Mouse (Mus musculus): ENCODE measurements at regions not wholly inside any gene's neighbourhood (a gene's known extent, or its start where the extent isn't known, plus 50 kb on each side); places are given as distances from the start of the nearest gene placed in this dataset.
"Not testable (repeated sequence)": the region's sequence is repeated elsewhere in the genome, so short reads cannot be mapped to it uniquely, and the experiment has no call there.

- no peak for DNase-seq
Measured at GRCm38 (mm10) chr14:58307695-58308094, 237.3 kb downstream of the Fgf9 start.

- no peak for DNase-seq
Measured at GRCm38 (mm10) chr14:58306832-58307521, 236.6 kb downstream of the Fgf9 start.

GRCm38 (mm10) chr14:58300411-58300887 is 230.1 kb downstream of the Fgf9 start:
- no peak for DNase-seq

- DNase-seq, result no peak
Measured at GRCm38 (mm10) chr14:58286007-58286525, 215.7 kb downstream of the Fgf9 start.

- DNase-seq, result no peak
Measured at GRCm38 (mm10) chr14:58282708-58283290, 212.5 kb downstream of the Fgf9 start.

GRCm38 (mm10) chr14:58282264-58282663 is 211.9 kb downstream of the Fgf9 start:
- DNase-seq, result no peak

GRCm38 (mm10) chr14:58274440-58274839 is 204.1 kb downstream of the Fgf9 start:
- DNase-seq, result not testable (repeated sequence)

GRCm38 (mm10) chr14:58273693-58274419 is 203.5 kb downstream of the Fgf9 start:
- no peak for DNase-seq

GRCm38 (mm10) chr14:58265373-58265772 is 195.0 kb downstream of the Fgf9 start:
- DNase-seq, result no peak

GRCm38 (mm10) chr14:58264401-58264800 is 194.1 kb downstream of the Fgf9 start:
- DNase-seq, result no peak

- no peak for DNase-seq
Measured at GRCm38 (mm10) chr14:58253369-58253968, 183.1 kb downstream of the Fgf9 start.

GRCm38 (mm10) chr14:58225869-58226268 is 155.5 kb downstream of the Fgf9 start:
- DNase-seq, result no peak

- DNase-seq, result no peak
Measured at GRCm38 (mm10) chr14:58224419-58224818, 154.1 kb downstream of the Fgf9 start.

- no peak for DNase-seq
Measured at GRCm38 (mm10) chr14:58208401-58208800, 138.1 kb downstream of the Fgf9 start.

- no peak for DNase-seq
Measured at GRCm38 (mm10) chr14:58202607-58203295, 132.4 kb downstream of the Fgf9 start.

GRCm38 (mm10) chr14:58189948-58190347 is 119.6 kb downstream of the Fgf9 start:
- DNase-seq, result no peak

GRCm38 (mm10) chr14:58182869-58183268 is 112.5 kb downstream of the Fgf9 start:
- no peak for DNase-seq

- DNase-seq, result no peak
Measured at GRCm38 (mm10) chr14:58180724-58181123, 110.4 kb downstream of the Fgf9 start.

GRCm38 (mm10) chr14:58175651-58176363 is 105.5 kb downstream of the Fgf9 start:
- no peak for DNase-seq

- no peak for DNase-seq
Measured at GRCm38 (mm10) chr14:58174512-58174911, 104.2 kb downstream of the Fgf9 start.

GRCm38 (mm10) chr14:58168920-58169319 is 98.6 kb downstream of the Fgf9 start:
- DNase-seq, result no peak

Measured in thymus, postnatal 14 days (tissue).